Mouse (Mus musculus) skeletal muscle tissue, adult 2 months (tissue): ENCODE measurements at regions not wholly inside any gene's neighbourhood (a gene's known extent, or its start where the extent isn't known, plus 50 kb on each side); places are given as distances from the start of the nearest gene placed in this dataset.

ENCODE experiments used
- DNase-seq: peaks from one replicate; pipeline ENCODE4 v3.0.0-alpha.2; 2012; ENCODE audit warnings: low read depth, low spot score

- no peak for DNase-seq
Observed at GRCm38 (mm10) chr1:183622341-183622740, 204.3 kb downstream of the Hhipl2 start.

GRCm38 (mm10) chr1:183624266-183624665 is 206.3 kb downstream of the Hhipl2 start:
- DNase-seq, result no peak

- DNase-seq, result no peak
Observed at GRCm38 (mm10) chr1:183633810-183634209, 215.8 kb downstream of the Hhipl2 start.

GRCm38 (mm10) chr1:183634836-183635235 is 216.8 kb downstream of the Hhipl2 start:
- DNase-seq, result no peak

- no peak for DNase-seq
Observed at GRCm38 (mm10) chr1:183637214-183637613, 219.2 kb downstream of the Hhipl2 start.

- DNase-seq, result no peak
Observed at GRCm38 (mm10) chr1:183639332-183639731, 221.3 kb downstream of the Hhipl2 start.

GRCm38 (mm10) chr1:183640568-183640967 is 222.6 kb downstream of the Hhipl2 start:
- no peak for DNase-seq

GRCm38 (mm10) chr1:183644001-183644400 is 226.0 kb downstream of the Hhipl2 start:
- no peak for DNase-seq

GRCm38 (mm10) chr1:183653878-183654277 is 235.9 kb downstream of the Hhipl2 start:
- no peak for DNase-seq

- peak; percentile 61 for DNase-seq
Observed at GRCm38 (mm10) chr1:183657043-183657442, 239.0 kb downstream of the Hhipl2 start.

- DNase-seq, result no peak
Observed at GRCm38 (mm10) chr1:183660541-183660940, 242.5 kb downstream of the Hhipl2 start.

GRCm38 (mm10) chr1:183662369-183663043 is 244.5 kb downstream of the Hhipl2 start:
- no peak for DNase-seq

- no peak for DNase-seq
Observed at GRCm38 (mm10) chr1:183669271-183669670, 251.3 kb downstream of the Hhipl2 start.

GRCm38 (mm10) chr1:183669674-183670073 is 251.7 kb downstream of the Hhipl2 start:
- peak; percentile 83 for DNase-seq

GRCm38 (mm10) chr1:183670542-183670941 is 252.5 kb downstream of the Hhipl2 start:
- no peak for DNase-seq

GRCm38 (mm10) chr1:183671541-183671940 is 253.5 kb downstream of the Hhipl2 start:
- peak; percentile 66 for DNase-seq

GRCm38 (mm10) chr1:183672521-183672920 is 254.5 kb downstream of the Hhipl2 start:
- no peak for DNase-seq

- no peak for DNase-seq
Observed at GRCm38 (mm10) chr1:183677585-183677984, 259.6 kb downstream of the Hhipl2 start.

GRCm38 (mm10) chr1:183679949-183680348 is 261.9 kb downstream of the Hhipl2 start:
- peak; percentile 69 for DNase-seq

- no peak for DNase-seq
Observed at GRCm38 (mm10) chr1:183686056-183686455, 268.0 kb downstream of the Hhipl2 start.

- no peak for DNase-seq
Observed at GRCm38 (mm10) chr1:183692756-183693155, 274.7 kb downstream of the Hhipl2 start.

GRCm38 (mm10) chr1:183699284-183699683 is 281.3 kb downstream of the Hhipl2 start:
- no peak for DNase-seq

GRCm38 (mm10) chr1:183702888-183703287 is 284.9 kb downstream of the Hhipl2 start:
- no peak for DNase-seq

- DNase-seq, result no peak
Observed at GRCm38 (mm10) chr1:183712895-183713294, 294.9 kb downstream of the Hhipl2 start.
